Mouse (Mus musculus): Measurements from ENCODE around the gene Clstn2. TPM values are rescaled to one million over a fixed set of nuclear protein-coding genes. Genes with fewer than 3 reads are reported as not detected.

The Clstn2 gene
- polyA plus RNA-seq (2015; fragmentation: Nextera tagmentation; extraction: Ambion mirVana): 14.8 and 16.3 TPM in 2 replicates

GRCm38 (mm10) chr9:98032573-98033272 is at the start of gene Clstn2:
Clstn2 (minus strand) TSS chr9:98033181.

